Mouse (Mus musculus) spleen, adult 2 months (tissue): ENCODE data around the gene Bptf. TPM values are rescaled to one million over a fixed set of nuclear protein-coding genes. Genes with fewer than 3 reads are reported as not detected.
"Not testable (repeated sequence)": the region's sequence is repeated elsewhere in the genome, so short reads cannot be mapped to it uniquely, and the experiment has no call there.

Experiments used
- DNase-seq, 2 experiments: peaks; one replicate each; pipeline versions ENCODE4 v3.0.0 to v3.0.0-alpha.2; 2012 to 2021; ENCODE audit warnings: low spot score in 2 of 2, low read depth in 1 of 2
- H3K27ac ChIP-seq: fragments of 200-500 bp; 2 replicates; pipeline ENCODE4 v1.5.1; 2012; ENCODE audit warnings: low read length, inconsistent platforms; ENCODE audit not compliant: insufficient read depth
- H3K27me3 ChIP-seq: fragments of 200-500 bp; 2 replicates; pipeline ENCODE4 v1.6.1; 2012; ENCODE audit warnings: mild to moderate bottlenecking, moderate library complexity, low read length, inconsistent platforms; ENCODE audit not compliant: control insufficient read depth, insufficient read depth
- H3K36me3 ChIP-seq: fragments of 200-500 bp; 2 replicates; pipeline ENCODE4 v1.6.1; 2012; ENCODE audit warnings: mild to moderate bottlenecking, low read length, inconsistent platforms; ENCODE audit not compliant: control insufficient read depth, insufficient read depth
- H3K4me1 ChIP-seq: fragments of 200-500 bp; 2 replicates; pipeline ENCODE4 v1.6.1; 2011; ENCODE audit warnings: inconsistent platforms; ENCODE audit not compliant: control insufficient read depth, insufficient read depth, insufficient read length
- H3K4me3 ChIP-seq: fragments of 200-500 bp; 2 replicates; pipeline ENCODE4 v1.5.1; 2011; ENCODE audit warnings: mild to moderate bottlenecking, inconsistent platforms; ENCODE audit not compliant: insufficient read depth, insufficient read length; ENCODE audit errors: extremely low read depth
- CTCF ChIP-seq: fragments of 200-500 bp; IDR thresholded peaks from 2 replicates; pipeline ENCODE4 v1.5.1; 2011; ENCODE audit warnings: mild to moderate bottlenecking, inconsistent platforms; ENCODE audit not compliant: insufficient read depth, insufficient read length, insufficient replicate concordance; ENCODE audit errors: extremely low read depth
- POLR2A ChIP-seq: fragments of 200-500 bp; IDR thresholded peaks from 2 replicates; pipeline ENCODE4 v1.6.1; 2011; ENCODE audit warnings: low read depth, low read length, inconsistent platforms
- WGBS: fragments of 180-500 bp; shearing (Covaris S2); methylation state at CpG from one replicate; pipeline ENCODE4 v1.1.7; 2018; 5-methylcytosine and 5-hydroxymethylcytosine counted together
- polyA plus RNA-seq: library from polyadenylated mRNA; depleted of rRNA; stranded (reverse); fragments of >200 nt; gene quantifications from 2 replicates; pipeline ENCODE4 v1.2.3, GENCODE M21; 2012

Bptf gene
- polyA plus RNA-seq, 1 experiment = 27.3 TPM

- Histone ChIP-seq H3K27me3 (no peaks in the 10 kb centered on the region), H3K36me3 (peaks cover 51% of the 10 kb centered on the region), H3K4me1 (no peaks in the 10 kb centered on the region), H3K27ac (no peak overlapping the region), H3K4me3 (no peak overlapping the region)
- no peak for TF ChIP-seq CTCF
- TF ChIP-seq POLR2A = no peak
- DNase-seq = no peak
- 98% methylated on average over 1 of the region's 1 CpGs for WGBS
Measured at GRCm38 (mm10) chr11:107064590-107064989, 67.3 kb downstream of the Bptf start.

DNA sequence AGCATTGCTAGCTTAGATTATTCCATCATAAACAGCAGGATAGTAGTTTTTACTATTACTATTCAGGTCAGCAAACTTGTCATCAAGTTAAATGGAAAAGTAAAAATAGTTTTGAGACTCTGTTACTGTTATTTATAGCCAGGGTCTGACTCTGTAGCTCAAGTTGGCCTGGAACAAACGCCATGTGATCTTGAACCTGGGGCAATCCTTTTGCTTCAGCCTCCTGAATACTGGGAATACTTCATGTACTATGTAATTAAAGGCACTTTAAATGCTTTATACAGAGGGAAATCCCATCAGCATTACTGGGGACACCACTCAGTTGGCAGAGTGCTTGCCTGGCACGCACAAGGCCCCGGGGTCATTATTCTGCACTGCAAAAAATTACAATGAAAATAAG is 68.9 kb downstream of the Bptf start:
- Histone ChIP-seq H3K4me1 (no peaks in the 10 kb centered on the region), H3K27ac (no peak overlapping the region), H3K4me3 (no peak overlapping the region), H3K27me3 (no peaks in the 10 kb centered on the region), H3K36me3 (peaks cover 61% of the 10 kb centered on the region)
- 91% methylated on average over 3 of the region's 3 CpGs for WGBS
- no peak for DNase-seq
- TF ChIP-seq CTCF (no peak), POLR2A (no peak)

- no peak for DNase-seq
- Histone ChIP-seq H3K27ac (no peak overlapping the region), H3K27me3 (no peaks in the 10 kb centered on the region), H3K36me3 (peaks cover 62% of the 10 kb centered on the region), H3K4me3 (no peak overlapping the region), H3K4me1 (no peaks in the 10 kb centered on the region)
- whole genome bisulfite sequencing = 85% methylated on average over 1 of the region's 1 CpGs
- TF ChIP-seq POLR2A = no peak
- no peak for TF ChIP-seq CTCF
Measured at GRCm38 (mm10) chr11:107060941-107061340, 71.0 kb downstream of the Bptf start.

DNA sequence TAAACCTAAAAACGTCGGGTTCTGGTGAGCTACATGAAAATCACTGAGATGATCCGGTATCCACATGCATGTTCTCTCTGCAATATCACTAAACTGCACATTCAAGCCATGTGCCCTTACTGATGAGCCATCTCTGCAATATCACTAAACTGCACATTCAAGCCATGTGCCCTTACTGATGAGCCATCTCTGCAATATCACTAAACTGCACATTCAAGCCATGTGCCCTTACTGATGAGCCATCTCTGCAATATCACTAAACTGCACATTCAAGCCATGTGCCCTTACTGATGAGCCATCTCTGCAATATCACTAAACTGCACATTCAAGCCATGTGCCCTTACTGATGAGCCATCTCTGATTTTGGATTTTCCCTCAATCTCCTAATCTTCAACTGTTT is 72.3 kb downstream of the Bptf start:
- DNase-seq, H3K4me3 ChIP-seq, H3K4me1 ChIP-seq, H3K27ac ChIP-seq, H3K27me3 ChIP-seq: not testable (repeated sequence)
- 88% methylated on average over 3 of the region's 3 CpGs for WGBS
- H3K36me3 ChIP-seq = peaks cover 62% of the 10 kb centered on the region

- DNase-seq = no peak
- TF ChIP-seq POLR2A (no peak), CTCF (no peak)
- Histone ChIP-seq H3K36me3 (peaks cover 72% of the 10 kb centered on the region), H3K27ac (no peak overlapping the region), H3K4me1 (no peaks in the 10 kb centered on the region), H3K27me3 (no peaks in the 10 kb centered on the region), H3K4me3 (no peak overlapping the region)
- WGBS = 95% methylated on average over 6 of the region's 6 CpGs
Measured at GRCm38 (mm10) chr11:107057391-107057790, 74.5 kb downstream of the Bptf start.

GRCm38 (mm10) chr11:107054870-107055269 is 77.1 kb downstream of the Bptf start:
- Histone ChIP-seq H3K27ac (no peak overlapping the region), H3K4me3 (no peak overlapping the region), H3K36me3 (peaks cover 64% of the 10 kb centered on the region), H3K4me1 (no peaks in the 10 kb centered on the region), H3K27me3 (no peaks in the 10 kb centered on the region)
- WGBS = 93% methylated on average over 6 of the region's 6 CpGs
- DNase-seq = no peak
- TF ChIP-seq CTCF = no peak
- no peak for TF ChIP-seq POLR2A

DNA sequence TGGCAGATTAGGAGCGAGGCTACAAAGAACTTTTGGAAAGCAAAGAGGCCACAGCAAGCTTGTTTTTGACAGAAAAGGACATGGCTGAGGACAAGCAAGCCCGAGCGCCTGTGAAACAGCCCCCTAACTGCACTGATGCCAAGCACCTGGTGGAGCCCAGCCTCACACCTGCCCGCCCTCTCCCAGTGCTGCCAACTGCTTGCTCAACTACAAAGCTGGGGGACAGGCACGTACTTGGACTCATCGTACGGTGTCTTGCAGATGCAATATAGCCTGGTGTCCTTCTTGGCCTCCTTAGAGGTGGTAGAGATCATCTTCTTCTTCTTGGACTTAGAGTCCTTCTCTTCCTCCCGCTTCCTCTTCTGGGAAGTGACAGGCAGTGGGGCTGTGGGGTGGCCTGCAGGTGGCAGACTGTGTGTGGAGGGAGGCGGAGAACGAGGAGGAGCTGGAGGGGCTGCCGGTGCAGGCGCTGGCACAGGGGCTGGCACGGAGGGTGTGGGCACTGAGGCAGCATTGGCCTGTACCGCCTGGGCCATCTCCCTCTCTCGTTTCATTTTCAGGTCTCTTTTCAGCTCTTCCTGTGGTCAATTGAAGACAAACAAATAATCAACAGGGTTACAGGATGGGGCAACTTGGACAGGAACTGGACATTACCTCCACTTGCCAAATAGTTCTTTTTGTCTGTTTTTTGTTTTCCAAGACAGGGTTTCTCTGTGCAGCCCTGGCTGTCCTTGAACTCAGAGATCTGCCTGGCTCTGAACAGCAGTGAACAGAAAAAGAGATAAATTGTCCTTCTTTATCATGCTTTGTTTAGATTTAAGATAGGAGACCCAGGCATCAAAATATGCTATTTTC is 84.9 kb downstream of the Bptf start:
- H3K4me3 ChIP-seq = no peak overlapping the region

More for the DNA sequence above, 84.9 kb downstream of the Bptf start:
- DNase-seq = no peak
- Histone ChIP-seq H3K27me3 (no peaks in the 10 kb centered on the region), H3K27ac (no peak overlapping the region), H3K4me1 (no peaks in the 10 kb centered on the region), H3K36me3 (peaks cover 37% of the 10 kb centered on the region)
- WGBS = 86% methylated on average over 15 of the region's 15 CpGs
- no peak for TF ChIP-seq POLR2A
- no peak for TF ChIP-seq CTCF
